Mouse (Mus musculus) thymus, adult 2 months (tissue): Measurements from ENCODE around the gene Rtkn. TPM values are rescaled to one million over a fixed set of nuclear protein-coding genes. Genes with fewer than 3 reads are reported as not detected.

Source experiments
- DNase-seq: peaks from one replicate; pipeline ENCODE4 v3.0.0; 2021
- H3K27ac ChIP-seq: fragments of 200-500 bp; 2 replicates; pipeline ENCODE4 v1.5.1; 2012; ENCODE audit warnings: low read length, control low read depth; ENCODE audit not compliant: control insufficient read depth, insufficient read depth
- H3K27me3 ChIP-seq: fragments of 200-500 bp; 2 replicates; pipeline ENCODE4 v1.6.1; 2012; ENCODE audit warnings: mild to moderate bottlenecking, low read length, moderate library complexity, mixed read lengths; ENCODE audit not compliant: control insufficient read depth, insufficient read depth
- H3K36me3 ChIP-seq: fragments of 200-500 bp; 2 replicates; pipeline ENCODE4 v1.6.1; 2012; ENCODE audit warnings: mild to moderate bottlenecking, low read length, moderate library complexity; ENCODE audit not compliant: control insufficient read depth, insufficient read depth
- H3K4me1 ChIP-seq: fragments of 200-500 bp; replicated peaks from 2 replicates; pipeline ENCODE4 v1.6.1; 2012; ENCODE audit warnings: low read length; ENCODE audit not compliant: control insufficient read depth, insufficient read depth
- H3K4me3 ChIP-seq: fragments of 200-500 bp; 2 replicates; pipeline ENCODE4 v1.5.1; 2012; ENCODE audit warnings: mild to moderate bottlenecking, low read length, control low read depth, moderate library complexity; ENCODE audit not compliant: control insufficient read depth, insufficient read depth
- CTCF ChIP-seq: fragments of 200-500 bp; IDR thresholded peaks from 2 replicates; pipeline ENCODE4 v1.5.1; 2012; ENCODE audit warnings: mild to moderate bottlenecking, control low read depth, low read length, moderate library complexity, borderline replicate concordance; ENCODE audit not compliant: control insufficient read depth, poor library complexity, insufficient read depth; ENCODE audit errors: extremely low read depth
- POLR2A ChIP-seq: fragments of 200-500 bp; IDR thresholded peaks from 2 replicates; pipeline ENCODE4 v1.6.1; 2012; ENCODE audit warnings: mild to moderate bottlenecking, low read length, control low read depth, moderate library complexity; ENCODE audit not compliant: control insufficient read depth, poor library complexity, insufficient read depth; ENCODE audit errors: extremely low read depth
- WGBS: fragments of 180-500 bp; shearing (Covaris S2); methylation state at CpG from one replicate; pipeline ENCODE4 v1.1.7; 2018; 5-methylcytosine and 5-hydroxymethylcytosine counted together
- polyA plus RNA-seq: library from polyadenylated mRNA; depleted of rRNA; stranded (reverse); fragments of >200 nt; gene quantifications from 2 replicates; pipeline ENCODE4 v1.2.3, GENCODE M21; 2012

Rtkn gene
- polyA plus RNA-seq, 1 experiment, result 40.5 TPM

DNA sequence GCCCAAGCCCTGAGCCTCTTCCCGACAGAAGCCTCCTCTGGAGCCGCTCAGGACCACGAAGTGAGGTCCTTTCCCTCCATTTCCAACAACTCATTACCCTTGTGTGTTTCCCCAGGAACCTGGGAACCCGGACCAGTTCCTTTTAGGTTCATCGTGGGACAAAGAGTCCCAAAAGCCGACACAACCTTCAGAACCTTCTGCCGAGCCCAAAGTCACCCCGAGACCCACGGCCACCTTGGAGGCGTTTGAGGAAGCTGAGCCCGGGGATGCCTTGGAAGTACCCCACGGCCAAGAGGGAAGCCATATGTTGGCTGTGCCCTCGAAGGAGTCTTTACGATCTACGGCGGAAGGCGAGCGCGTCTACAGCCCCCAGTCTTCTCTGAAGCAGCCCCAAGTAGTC lies 26.2 kb downstream of the Rtkn start:
- H3K36me3 ChIP-seq, result no peaks in the 10 kb centered on the region
- peaks cover 9% of the 10 kb centered on the region; the same call in 1 of the 2 replicates for H3K27me3 ChIP-seq
- no peak overlapping the region for H3K27ac ChIP-seq
- peaks cover 1% of the 10 kb centered on the region for H3K4me1 ChIP-seq
- DNase-seq, result no peak
- WGBS, result 20% methylated on average over 19 of the region's 19 CpGs
- H3K4me3 ChIP-seq, result no peak overlapping the region
- TF ChIP-seq CTCF (no peak), POLR2A (no peak)

DNA sequence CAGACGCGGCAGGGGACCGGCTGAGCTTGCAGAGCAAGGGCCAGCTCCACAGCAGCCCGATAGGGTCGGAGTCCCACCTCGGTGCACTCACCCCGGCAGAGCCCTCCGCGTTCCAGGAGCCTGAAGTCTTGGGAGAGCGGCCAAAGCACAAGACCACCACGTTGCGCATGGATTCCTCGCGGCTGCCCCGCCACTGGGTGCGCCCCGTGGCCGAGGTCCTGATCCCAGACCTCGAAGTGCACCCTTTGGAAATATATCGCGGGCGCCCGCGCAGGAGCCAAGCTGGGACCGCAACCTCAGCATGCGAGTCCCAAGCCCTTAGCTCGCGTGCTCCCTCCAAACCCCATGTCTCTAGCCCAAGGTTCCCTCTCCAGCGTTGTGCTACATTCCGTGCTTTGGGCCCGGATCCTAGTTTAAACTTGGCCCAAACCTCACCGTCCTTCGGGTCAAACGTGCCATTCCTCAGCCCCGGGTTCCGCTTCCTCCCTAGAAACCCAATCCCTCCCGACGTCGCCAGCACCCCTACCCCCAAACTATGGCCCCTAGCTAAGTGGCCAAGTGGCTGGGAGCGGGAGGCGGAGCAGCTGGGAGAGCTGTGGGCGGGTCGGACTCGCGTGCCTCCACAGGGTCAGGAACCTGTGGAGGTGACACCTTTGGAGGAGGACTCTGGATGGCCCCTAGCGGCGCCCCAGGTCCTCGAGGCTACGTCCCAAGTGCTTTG lies 26.8 kb downstream of the Rtkn start:
- Histone ChIP-seq H3K36me3 (no peaks in the 10 kb centered on the region), H3K27ac (no peak overlapping the region), H3K27me3 (peaks cover 9% of the 10 kb centered on the region; the same call in 1 of the 2 replicates), H3K4me3 (no peak overlapping the region), H3K4me1 (no peaks in the 10 kb centered on the region)
- WGBS, result 5% methylated on average over 49 of the region's 49 CpGs
- TF ChIP-seq CTCF (no peak), POLR2A (no peak)
- no peak for DNase-seq

DNA sequence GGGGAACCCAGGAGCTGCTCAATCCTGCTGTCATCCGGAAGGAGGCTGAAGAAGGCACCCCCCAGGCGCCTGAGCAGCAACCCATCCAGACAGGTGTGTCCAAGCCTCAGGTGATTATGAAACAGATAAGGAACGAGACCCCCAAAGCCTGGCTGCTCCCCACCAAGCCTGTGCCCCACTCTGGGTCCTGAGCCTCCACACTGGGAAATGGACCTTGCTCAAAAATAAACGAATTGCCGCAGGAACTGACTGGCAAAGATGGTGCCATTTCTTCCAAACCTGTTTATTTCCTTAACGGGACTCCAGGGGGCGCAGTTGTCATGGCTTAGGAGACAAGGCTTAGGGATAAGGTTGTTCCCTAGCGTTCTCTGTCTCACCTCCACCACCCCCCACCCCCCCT lies 27.4 kb downstream of the Rtkn start:
- no peaks in the 10 kb centered on the region for H3K36me3 ChIP-seq
- peak; percentile 51 for DNase-seq
- H3K4me1 ChIP-seq, result no peaks in the 10 kb centered on the region
- no peak overlapping the region for H3K27ac ChIP-seq
- H3K27me3 ChIP-seq, result peaks cover 9% of the 10 kb centered on the region; the same call in 1 of the 2 replicates
- WGBS, result 4% methylated on average over 8 of the region's 8 CpGs
- TF ChIP-seq POLR2A (no peak), CTCF (no peak)
- no peak overlapping the region for H3K4me3 ChIP-seq

DNA sequence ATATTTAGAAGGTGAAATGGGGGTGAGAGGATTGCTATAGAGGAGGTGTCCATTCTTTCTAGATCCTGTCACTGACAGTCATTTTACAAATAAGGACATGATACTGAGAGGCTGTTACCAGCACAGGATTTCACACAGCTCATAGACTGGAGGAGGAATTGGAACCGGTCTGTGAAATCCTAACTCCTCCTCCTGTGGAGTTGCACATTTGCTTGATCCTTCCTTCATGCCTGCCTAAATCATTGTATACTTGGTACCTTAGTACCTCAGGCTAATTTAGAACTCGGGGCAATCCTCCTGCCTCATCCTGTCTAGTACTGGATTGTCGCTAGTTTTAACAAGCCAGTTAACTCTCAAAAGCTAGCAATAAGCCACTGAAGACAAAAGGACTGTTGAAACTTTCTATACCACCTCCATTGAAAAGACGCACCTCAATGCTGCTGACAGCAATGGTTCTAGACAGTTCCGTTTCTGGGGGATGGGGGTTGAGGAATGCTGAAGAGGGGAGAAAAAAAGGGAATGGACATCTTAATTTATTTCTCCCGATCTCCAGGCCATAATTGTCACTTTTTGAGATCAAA lies 29.9 kb downstream of the Rtkn start:
- Histone ChIP-seq H3K36me3 (no peaks in the 10 kb centered on the region), H3K4me1 (no peaks in the 10 kb centered on the region), H3K27ac (no peak overlapping the region), H3K4me3 (peak overlapping the region; percentile 69), H3K27me3 (peaks cover 9% of the 10 kb centered on the region; the same call in 1 of the 2 replicates)
- DNase-seq, result no peak
- TF ChIP-seq POLR2A (no peak), CTCF (no peak)
- WGBS, result 2% methylated on average over 6 of the region's 6 CpGs

DNA sequence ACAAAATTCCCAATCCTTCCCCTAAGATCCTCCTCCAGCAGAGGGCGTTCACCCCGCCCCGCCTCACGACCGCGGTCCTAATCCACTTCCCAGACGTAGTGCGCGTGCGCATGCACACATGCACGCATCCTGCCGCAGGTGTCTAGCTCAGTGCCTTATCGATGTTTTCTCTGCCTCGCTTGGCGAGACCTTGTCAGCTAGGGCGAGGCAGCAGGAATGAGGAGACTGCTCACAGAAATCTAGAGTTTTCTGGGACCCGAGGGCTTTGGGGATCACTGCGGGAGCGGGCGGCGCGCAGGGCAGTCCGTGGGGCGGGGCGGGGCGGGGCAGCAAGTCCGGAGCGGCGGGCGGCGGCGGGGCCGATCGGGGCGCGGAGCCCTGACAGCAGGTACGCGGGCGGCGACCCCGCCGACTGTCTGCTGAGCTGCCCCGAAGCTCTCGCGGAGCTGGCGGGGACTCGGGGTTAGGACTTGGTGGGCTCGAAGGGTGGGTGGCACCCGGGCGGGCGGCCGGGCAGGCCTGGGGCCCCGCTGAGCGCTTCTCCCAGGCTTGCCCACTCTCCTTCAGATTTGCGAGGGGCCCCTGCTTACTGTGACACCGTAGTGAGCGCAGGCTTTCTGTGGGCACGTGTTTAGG lies 30.5 kb downstream of the Rtkn start, which contains the start of gene Dctn1:
Gene Dctn1, plus strand, starts transcription at position 314 of the 636 bp plus-strand sequence.
- H3K27me3 ChIP-seq, result peaks cover 9% of the 10 kb centered on the region; the same call in 1 of the 2 replicates
- H3K4me1 ChIP-seq, result no peaks in the 10 kb centered on the region
- H3K27ac ChIP-seq, result no peak within 1 kb of the TSS
- H3K4me3 ChIP-seq, result peak within 1 kb of the TSS; percentile 69
- no peaks in the 10 kb centered on the region for H3K36me3 ChIP-seq
- peak; percentile 92 for TF ChIP-seq CTCF
- no peak; the same call in 1 of the 2 replicates for TF ChIP-seq POLR2A
- WGBS, result under 1% methylated on average over 57 of the region's 58 CpGs
- peak; percentile 91 for DNase-seq

DNA sequence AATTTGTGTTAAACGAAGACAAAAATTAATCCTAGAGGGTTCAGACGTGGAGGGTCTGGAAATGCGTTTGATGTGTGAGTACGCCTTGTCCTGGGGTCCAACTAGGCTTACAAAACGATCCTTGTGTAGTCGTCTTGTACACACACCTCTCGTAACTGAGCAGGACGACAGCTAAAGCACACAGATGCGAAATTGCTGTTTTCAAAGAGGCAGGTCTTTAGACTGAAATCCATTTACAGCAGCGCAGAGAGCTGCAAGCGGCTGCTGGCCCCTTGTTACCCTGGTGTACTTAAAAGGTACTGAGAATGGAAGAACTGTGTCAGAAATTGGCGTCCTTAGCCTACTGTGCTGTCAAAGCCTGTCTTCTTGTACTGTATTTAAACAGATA lies 31.0 kb downstream of the Rtkn start:
- no peak for DNase-seq
- no peak for TF ChIP-seq CTCF
- no peak for TF ChIP-seq POLR2A
- peak overlapping the region; percentile 69 for H3K4me3 ChIP-seq
- WGBS, result 1% methylated on average over 12 of the region's 12 CpGs
- H3K27me3 ChIP-seq, result peaks cover 6% of the 10 kb centered on the region; the same call in 1 of the 2 replicates
- no peak overlapping the region for H3K27ac ChIP-seq
- H3K4me1 ChIP-seq, result no peaks in the 10 kb centered on the region
- no peaks in the 10 kb centered on the region for H3K36me3 ChIP-seq

DNA sequence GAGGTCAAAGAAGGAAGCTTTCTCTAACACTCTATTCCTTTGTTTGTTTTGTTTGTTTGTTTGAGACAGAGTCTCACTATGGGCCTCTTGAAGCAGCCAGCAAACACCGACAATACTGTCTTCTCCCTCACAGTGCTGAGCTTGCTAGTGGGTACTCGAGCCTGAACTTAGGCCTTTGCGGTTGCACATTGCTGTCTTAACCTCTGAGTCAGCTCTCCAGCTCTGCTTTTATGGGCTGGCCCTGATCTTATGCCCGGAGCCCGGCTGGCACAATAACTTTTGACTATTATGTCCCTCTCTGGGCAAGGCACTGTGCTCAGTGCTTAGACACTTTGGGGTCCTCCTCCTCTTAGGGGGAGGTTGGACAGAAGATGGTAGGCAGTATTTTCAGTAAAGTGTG lies 34.6 kb downstream of the Rtkn start:
- H3K27ac ChIP-seq, result no peak overlapping the region
- H3K36me3 ChIP-seq, result no peaks in the 10 kb centered on the region
- TF ChIP-seq CTCF (no peak), POLR2A (no peak)
- DNase-seq, result no peak
- no peaks in the 10 kb centered on the region for H3K4me1 ChIP-seq
- H3K27me3 ChIP-seq, result no peaks in the 10 kb centered on the region
- no peak overlapping the region for H3K4me3 ChIP-seq
- 90% methylated on average over 5 of the region's 5 CpGs for whole genome bisulfite sequencing
